Mouse (Mus musculus): ENCODE measurements at regions not wholly inside any gene's neighbourhood (a gene's known extent, or its start where the extent isn't known, plus 50 kb on each side); places are given as distances from the start of the nearest gene placed in this dataset.

GRCm38 (mm10) chr9:49848943-49849342 is 50.2 kb upstream of the Ncam1 start:
- H3K4me1 ChIP-seq (ENCODE audit: insufficient read depth, low read depth, low read length): no peaks in the 10 kb centered on the region
- H3K36me3 ChIP-seq (ENCODE audit: insufficient read depth, low read length): no peaks in the 10 kb centered on the region
- TF ChIP-seq CTCF (IDR thresholded peaks at IDR 0.05) (no peak), EP300 (IDR thresholded peaks at IDR 0.05) (no peak)
- H3K27me3 ChIP-seq (replicated peaks; ENCODE audit: insufficient read depth, low read length): no peaks in the 10 kb centered on the region
- ATAC-seq: no peak
- WGBS: 20% methylated on average over 6 of the region's 6 CpGs
- no peak overlapping the region for H3K27ac ChIP-seq (ENCODE audit: low read length)
- H3K9ac ChIP-seq (replicated peaks; ENCODE audit: low read depth): no peak overlapping the region
- H3K4me3 ChIP-seq (ENCODE audit: low read depth, low read length): no peak overlapping the region
- no peaks in the 10 kb centered on the region for H3K9me3 ChIP-seq (ENCODE audit: low read length)
- DNase-seq (ENCODE audit: low spot score): no peak
- H3K4me2 ChIP-seq (replicated peaks; ENCODE audit: low read depth, low read length): no peak overlapping the region

Data from lung, postnatal 0 days (tissue).